Comparison of ENCODE assay signal across 25 mouse cellular contexts in the genomic region with DNA sequence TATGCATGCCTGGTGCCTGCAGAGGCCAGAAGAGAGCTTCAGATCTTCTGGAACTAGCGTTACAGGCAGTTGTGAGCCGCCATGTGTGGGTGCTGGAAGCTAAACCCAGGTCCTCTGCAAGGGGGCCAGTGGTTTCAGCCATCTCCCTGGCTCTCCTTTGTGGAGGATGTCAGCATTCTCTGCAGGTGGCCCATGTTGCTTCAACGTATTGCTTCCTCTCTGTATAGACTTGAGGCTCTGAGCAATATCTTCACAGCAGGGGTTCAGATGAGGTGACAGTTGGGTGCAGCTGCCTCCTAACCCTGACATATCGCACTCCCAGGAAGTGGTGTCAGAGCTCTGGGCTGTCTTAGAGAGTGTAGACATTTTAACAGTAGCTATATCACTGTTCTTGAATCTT. TPM values are rescaled to one million over a fixed set of nuclear protein-coding genes. Genes with fewer than 3 reads are reported as not detected.
DNase-seq lines count a peak whose midpoint lies in the region; ATAC-seq lines count a peak whose summit lies in the region.
"Had no signal": no experiment of that assay in that cellular context is flagged by ENCODE, and none has a peak within 500 bp of the region (broad histone marks: within the 10 kb centered on the region; RNA-seq: fewer than 3 reads in every experiment).

No protein-coding gene starts in this region.

- 0 out of 2 replicates have a peak, but pooled peaks have one; percentile 11 for ATAC-seq in megakaryocyte progenitor cell, adult 5-6 weeks (replicated peaks; ENCODE audit: poor library complexity)
- ATAC-seq in forebrain, embryonic 14.5 days, result no peak
- ATAC-seq in monocyte, adult 5-6 weeks (replicated peaks; ENCODE audit: insufficient number of reproducible peaks, low FRiP score, low TSS enrichment, poor library complexity, severe bottlenecking), result no peak
- ATAC-seq: activated CD4-positive, CD25-positive, alpha-beta regulatory T cell, adult 4 months; CD4-positive, CD25-positive, alpha-beta regulatory T cell, adult 4 months; forebrain, embryonic 13.5 days; forebrain, postnatal 0 days had no signal

- no peaks in the 10 kb centered on the region for H3K27me3 ChIP-seq in forebrain, embryonic 14.5 days (replicated peaks; ENCODE audit: control insufficient read depth, insufficient read depth, low read length)
- H3K27me3 ChIP-seq: forebrain, embryonic 13.5 days; heart, embryonic 13.5 days; hindbrain, embryonic 12.5 days; hindbrain, embryonic 15.5 days had no signal

- H3K9ac ChIP-seq in forebrain, embryonic 14.5 days (ENCODE audit: low read length), result no peak overlapping the region
- H3K9ac ChIP-seq: forebrain, embryonic 13.5 days; forebrain, postnatal 0 days; heart, embryonic 13.5 days; hindbrain, embryonic 12.5 days; hindbrain, embryonic 15.5 days had no signal

- H3K36me3 ChIP-seq in forebrain, embryonic 14.5 days (ENCODE audit: control insufficient read depth, insufficient read depth, low read length), result peaks cover 56% of the 10 kb centered on the region

- H3K4me1 ChIP-seq in forebrain, embryonic 14.5 days (ENCODE audit: control insufficient read depth, insufficient read depth, low read length), result no peaks in the 10 kb centered on the region
- H3K4me1 ChIP-seq: forebrain, embryonic 10.5 days; forebrain, embryonic 13.5 days; heart, embryonic 10.5 days; heart, embryonic 13.5 days; hindbrain, embryonic 12.5 days; hindbrain, embryonic 15.5 days had no signal

- H3K4me2 ChIP-seq in forebrain, embryonic 14.5 days (ENCODE audit: low read length), result no peak overlapping the region
- H3K4me2 ChIP-seq: forebrain, embryonic 13.5 days; heart, embryonic 13.5 days; hindbrain, embryonic 12.5 days; hindbrain, embryonic 15.5 days had no signal

- H3K27ac ChIP-seq in forebrain, embryonic 14.5 days (ENCODE audit: low read depth, low read length), result no peak overlapping the region
- H3K27ac ChIP-seq: forebrain, embryonic 10.5 days; forebrain, embryonic 13.5 days; heart, adult 2 months; heart, embryonic 10.5 days; heart, embryonic 13.5 days; hindbrain, embryonic 12.5 days; hindbrain, embryonic 15.5 days had no signal

- H3K4me3 ChIP-seq in forebrain, embryonic 14.5 days (ENCODE audit: low read depth, low read length), result no peak overlapping the region
- H3K4me3 ChIP-seq: forebrain, embryonic 10.5 days; forebrain, embryonic 13.5 days; heart, adult 2 months; heart, embryonic 10.5 days; heart, embryonic 13.5 days; hindbrain, embryonic 12.5 days; hindbrain, embryonic 15.5 days had no signal

- no peaks in the 10 kb centered on the region for H3K9me3 ChIP-seq in forebrain, embryonic 14.5 days (replicated peaks; ENCODE audit: control insufficient read depth, low read length)
- H3K9me3 ChIP-seq: forebrain, embryonic 10.5 days; forebrain, embryonic 13.5 days; heart, embryonic 10.5 days; heart, embryonic 13.5 days; hindbrain, embryonic 12.5 days; hindbrain, embryonic 15.5 days had no signal

- 95% methylated on average over 4 of the region's 4 CpGs for WGBS in forebrain, embryonic 14.5 days

- DNase-seq in ZHBTc4 (ENCODE audit: low read depth, low spot score), result peak; percentile 17
- DNase-seq in thymus, postnatal 0 days (ENCODE audit: low spot score), result peak; percentile 85
- peak; percentile 66 for DNase-seq in thymus, postnatal 25 days
- no peak for DNase-seq in forebrain, embryonic 14.5 days (ENCODE audit: low spot score)
- DNase-seq in cerebellum, adult 11-12 months, result no peak
- DNase-seq in spleen, adult 18-20 months, result no peak
- DNase-seq: adrenal gland, adult 8-10 months; adrenal gland, postnatal 25 days; cerebellum, adult 2 months; cerebellum, adult 9-11 months; cerebellum, postnatal 25 days; forebrain, postnatal 0 days; gastrocnemius, postnatal 25 days; heart, adult 2 months; heart, postnatal 14 days had no signal

RNA-seq across cellular contexts. Expression of a gene that starts 30.9 kb away (rescaled TPM):
- total RNA-seq in megakaryocyte progenitor cell, adult 5-6 weeks (2015), result 60.1 and 64.1 TPM in 2 replicates
- total RNA-seq in megakaryocyte progenitor cell, adult 5-6 weeks (2017), result 85.5 and 127 TPM in 2 replicates
- polyA plus RNA-seq in thymus, postnatal 0 days (2015; fragmentation: Nextera tagmentation; extraction: Ambion mirVana), result 46.6 and 51.5 TPM in 2 replicates
- 78.7 and 86.6 TPM in 2 replicates for polyA plus RNA-seq in forebrain, embryonic 14.5 days (2014; fragmentation: Nextera tagmentation; extraction: Ambion mirVana)
- total RNA-seq in monocyte, adult 5-6 weeks (2017), result 28.8 to 58.1 TPM (median 35.7 TPM) in 3 replicates

Comparison
In these comparisons a context has a peak if more than half of its experiments do, and no peak if none do; other contexts are left out.
1. DNase-seq: peak in ZHBTc4 (single experiment), thymus, postnatal 0 days (single experiment) and thymus, postnatal 25 days (single experiment); none in forebrain, embryonic 14.5 days (single experiment), cerebellum, adult 11-12 months (single experiment) and spleen, adult 18-20 months (0 of 2).